11 mouse cellular contexts compared by ENCODE assay signal in genomic region chr19:59697628-59698027, GRCm38 (mm10).
A peak's percentile ranks its signal among the peaks of the same experiment; 100 is the strongest.
DNase-seq lines count a peak whose midpoint lies in the region; ATAC-seq lines count a peak whose summit lies in the region.
"Had no signal": no experiment of that assay in that cellular context is flagged by ENCODE, and none has a peak within 500 bp of the region (broad histone marks: within the 10 kb centered on the region; RNA-seq: fewer than 3 reads in every experiment).

No protein-coding gene starts in this region.

- no peak overlapping the region for H3K4me3 ChIP-seq in hindbrain, embryonic 12.5 days
- no peak overlapping the region for H3K4me3 ChIP-seq in hindbrain, embryonic 11.5 days (ENCODE audit: low read depth, low read length)
- H3K4me3 ChIP-seq in intestine, embryonic 16.5 days (ENCODE audit: low read length), result no peak overlapping the region
- H3K4me3 ChIP-seq: limb, embryonic 13.5 days had no signal

- H3K27ac ChIP-seq in hindbrain, embryonic 12.5 days, result no peak overlapping the region
- H3K27ac ChIP-seq in hindbrain, embryonic 11.5 days (ENCODE audit: low read depth, low read length), result no peak overlapping the region
- no peak overlapping the region for H3K27ac ChIP-seq in intestine, embryonic 16.5 days (ENCODE audit: low read length)
- H3K27ac ChIP-seq: limb, embryonic 13.5 days; stomach, postnatal 0 days had no signal

- no peaks in the 10 kb centered on the region for H3K9me3 ChIP-seq in hindbrain, embryonic 12.5 days (replicated peaks)
- H3K9me3 ChIP-seq in hindbrain, embryonic 11.5 days (ENCODE audit: control insufficient read depth, low read length), result no peaks in the 10 kb centered on the region
- no peaks in the 10 kb centered on the region for H3K9me3 ChIP-seq in intestine, embryonic 16.5 days (ENCODE audit: control insufficient read depth, low read length)
- H3K9me3 ChIP-seq: limb, embryonic 13.5 days had no signal

- no peak overlapping the region for H3K4me2 ChIP-seq in hindbrain, embryonic 12.5 days (replicated peaks)
- no peak overlapping the region for H3K4me2 ChIP-seq in hindbrain, embryonic 11.5 days (replicated peaks; ENCODE audit: low read depth, low read length)
- H3K4me2 ChIP-seq in intestine, embryonic 16.5 days (ENCODE audit: low read depth, low read length), result no peak overlapping the region
- H3K4me2 ChIP-seq: limb, embryonic 13.5 days had no signal

- no peaks in the 10 kb centered on the region for H3K36me3 ChIP-seq in hindbrain, embryonic 12.5 days
- H3K36me3 ChIP-seq in hindbrain, embryonic 11.5 days (ENCODE audit: control insufficient read depth, insufficient read depth, low read length), result no peaks in the 10 kb centered on the region
- no peaks in the 10 kb centered on the region for H3K36me3 ChIP-seq in intestine, embryonic 16.5 days (ENCODE audit: control insufficient read depth, insufficient read depth, low read length)
- H3K36me3 ChIP-seq: limb, embryonic 13.5 days had no signal

- H3K9ac ChIP-seq in hindbrain, embryonic 12.5 days, result no peak overlapping the region
- no peak overlapping the region for H3K9ac ChIP-seq in hindbrain, embryonic 11.5 days (ENCODE audit: low read depth, low read length)
- H3K9ac ChIP-seq in intestine, embryonic 16.5 days (ENCODE audit: low read depth, low read length), result no peak overlapping the region
- H3K9ac ChIP-seq: limb, embryonic 13.5 days had no signal

- H3K27me3 ChIP-seq in hindbrain, embryonic 12.5 days, result no peaks in the 10 kb centered on the region
- H3K27me3 ChIP-seq in hindbrain, embryonic 11.5 days (ENCODE audit: control insufficient read depth, insufficient read depth, low read length), result no peaks in the 10 kb centered on the region
- no peaks in the 10 kb centered on the region for H3K27me3 ChIP-seq in intestine, embryonic 16.5 days (replicated peaks; ENCODE audit: control insufficient read depth, insufficient read depth, low read length)
- H3K27me3 ChIP-seq: CH12.LX had no signal

- ATAC-seq in hindbrain, embryonic 12.5 days (ENCODE audit: low FRiP score), result peak; percentile 50; the same call in 1 of the 2 replicates
- no peak for ATAC-seq in hindbrain, embryonic 11.5 days (ENCODE audit: low FRiP score)
- ATAC-seq in intestine, embryonic 16.5 days, result peak; percentile 85

- WGBS in hindbrain, embryonic 12.5 days, result 56% methylated on average over 5 of the region's 5 CpGs
- WGBS in hindbrain, embryonic 11.5 days, result 58% methylated on average over 5 of the region's 5 CpGs
- 58% methylated on average over 5 of the region's 5 CpGs for WGBS in intestine, embryonic 16.5 days

- no peak for DNase-seq in hindbrain, embryonic 11.5 days (ENCODE audit: low spot score)
- DNase-seq in layer of hippocampus, postnatal 10 days (ENCODE audit: low spot score in 2 of 2), result peak; percentile 48 to 65
- DNase-seq in right cerebral cortex, postnatal 14 days, result peak; percentile 7
- no peak for DNase-seq in cerebellum, adult 11-12 months
- DNase-seq in gastrocnemius, postnatal 25 days, result no peak
- no peak for DNase-seq in thymus, postnatal 14 days

- no peaks in the 10 kb centered on the region for H3K4me1 ChIP-seq in hindbrain, embryonic 12.5 days
- no peaks in the 10 kb centered on the region for H3K4me1 ChIP-seq in hindbrain, embryonic 11.5 days (replicated peaks; ENCODE audit: control insufficient read depth, insufficient read depth, low read length)
- H3K4me1 ChIP-seq in intestine, embryonic 16.5 days (ENCODE audit: control insufficient read depth, insufficient read depth, low read length), result no peaks in the 10 kb centered on the region
- H3K4me1 ChIP-seq: limb, embryonic 13.5 days had no signal

Comparison
In these comparisons a context has a peak if more than half of its experiments do, and no peak if none do; other contexts are left out.
1. DNase-seq: peak in layer of hippocampus, postnatal 10 days (2 of 2) and right cerebral cortex, postnatal 14 days (single experiment); none in hindbrain, embryonic 11.5 days (single experiment), cerebellum, adult 11-12 months (single experiment), gastrocnemius, postnatal 25 days (single experiment) and thymus, postnatal 14 days (single experiment).